Mouse (Mus musculus): ENCODE data around the gene Slit1.

GRCm38 (mm10) chr19:41711665-41712064 is 31.8 kb downstream of the Slit1 start:
- no peak for TF ChIP-seq POLR2A (IDR thresholded peaks at IDR 0.05; ENCODE audit: borderline replicate concordance, control insufficient read depth, low read depth, low read length)
- no peak for TF ChIP-seq CTCF (IDR thresholded peaks at IDR 0.05; ENCODE audit: control insufficient read depth, insufficient read depth, low read length)

Data from bone marrow, adult 2 months (tissue).